Mouse (Mus musculus): ENCODE measurements around the gene Hip1r.

- TF ChIP-seq CTCF (IDR thresholded peaks at IDR 0.05; ENCODE audit: low read depth) (peak; percentile 69), EP300 (IDR thresholded peaks at IDR 0.05; ENCODE audit: low read depth) (no peak)
These were observed 26.2 kb upstream of the Hip1r start for GRCm38 (mm10) chr5:123947041-123947761.
